In genomic region chr3:115968745-115969530, GRCm38 (mm10) we compare ENCODE assay signal across 9 mouse cellular contexts. TPM values are rescaled to one million over a fixed set of nuclear protein-coding genes. Genes with fewer than 3 reads are reported as not detected.
A peak's percentile ranks its signal among the peaks of the same experiment; 100 is the strongest.
DNase-seq lines count a peak whose midpoint lies in the region; ATAC-seq lines count a peak whose summit lies in the region.
"Had no signal": no experiment of that assay in that cellular context is flagged by ENCODE, and none has a peak within 500 bp of the region (broad histone marks: within the 10 kb centered on the region; RNA-seq: fewer than 3 reads in every experiment).

No protein-coding gene starts in this region.

- WGBS in embryonic facial prominence, embryonic 15.5 days, result 68% methylated on average over 10 of the region's 10 CpGs

- no peak overlapping the region for H3K9ac ChIP-seq in embryonic facial prominence, embryonic 15.5 days
- H3K9ac ChIP-seq: liver, embryonic 14.5 days had no signal

- no peaks in the 10 kb centered on the region for H3K27me3 ChIP-seq in embryonic facial prominence, embryonic 15.5 days

- H3K27ac ChIP-seq in embryonic facial prominence, embryonic 15.5 days (replicated peaks), result peak overlapping the region; percentile 63
- H3K27ac ChIP-seq: liver, embryonic 14.5 days had no signal

- H3K36me3 ChIP-seq in embryonic facial prominence, embryonic 15.5 days, result peaks cover 17% of the 10 kb centered on the region

- peak; percentile 94 for ATAC-seq in embryonic facial prominence, embryonic 15.5 days (ENCODE audit: insufficient number of reproducible peaks, low FRiP score, low TSS enrichment, low read depth)
- no peak for ATAC-seq in megakaryocyte-erythroid progenitor cell, adult 5-6 weeks (replicated peaks; ENCODE audit: low FRiP score, low TSS enrichment, poor library complexity, severe bottlenecking)
- ATAC-seq in activated CD4-positive, CD25-positive, alpha-beta regulatory T cell, adult 4 months, result no peak

- H3K4me3 ChIP-seq in embryonic facial prominence, embryonic 15.5 days (replicated peaks), result no peak overlapping the region

- H3K9me3 ChIP-seq in embryonic facial prominence, embryonic 15.5 days (replicated peaks), result no peaks in the 10 kb centered on the region

- peak; percentile 16 to 35 for DNase-seq in layer of hippocampus, postnatal 14 days (ENCODE audit: low spot score in 2 of 2)
- no peak for DNase-seq in layer of hippocampus, adult 8-10 months (ENCODE audit: low spot score in 2 of 2)
- peak; percentile 90 for DNase-seq in NIH3T3 (ENCODE audit: low read depth)
- peak; percentile 65 for DNase-seq in lung, postnatal 10 days
- DNase-seq in right cerebral cortex, adult 18-20 months, result no peak

- peaks cover 9% of the 10 kb centered on the region; the same call in 1 of the 2 replicates for H3K4me1 ChIP-seq in embryonic facial prominence, embryonic 15.5 days

- H3K4me2 ChIP-seq in embryonic facial prominence, embryonic 15.5 days (replicated peaks), result no peak overlapping the region

RNA-seq across cellular contexts. Expression of gene Slc30a7, which starts 38.3 kb away (rescaled TPM):
- total RNA-seq in layer of hippocampus, postnatal 14 days (2021), result 10 to 100 TPM; 22.8 to 27.0 TPM
- 10 to 100 TPM; 24.7 to 34.0 (median 27.6) TPM for total RNA-seq in layer of hippocampus, adult 8-10 months (2022)
- 30.3 and 35.0 TPM in 2 replicates for polyA plus RNA-seq in embryonic facial prominence, embryonic 15.5 days (2015; fragmentation: Nextera tagmentation; extraction: Ambion mirVana)
- 12.8 and 13.5 TPM in 2 replicates for total RNA-seq in megakaryocyte-erythroid progenitor cell, adult 5-6 weeks (2014; fragmentation: Nextera tagmentation)
- total RNA-seq in megakaryocyte-erythroid progenitor cell, adult 5-6 weeks (2017), result 9.2 and 14.8 TPM in 2 replicates
- 10 to 100 TPM; 47.7 to 50.2 TPM for polyA plus RNA-seq in activated CD4-positive, CD25-positive, alpha-beta regulatory T cell, adult 4 months (2017; shearing (Covaris generic))

RNA-seq across cellular contexts. Expression of gene Extl2, which starts 38.3 kb away (rescaled TPM):
- total RNA-seq in layer of hippocampus, postnatal 14 days (2021), result 10 to 100 TPM; 64.1 to 65.2 TPM
- 10 to 100 TPM; 58.0 to 68.7 (median 61.3) TPM for total RNA-seq in layer of hippocampus, adult 8-10 months (2022)
- 18.5 and 19.3 TPM in 2 replicates for polyA plus RNA-seq in embryonic facial prominence, embryonic 15.5 days (2015; fragmentation: Nextera tagmentation; extraction: Ambion mirVana)
- 2.9 and 6.0 TPM in 2 replicates for total RNA-seq in megakaryocyte-erythroid progenitor cell, adult 5-6 weeks (2014; fragmentation: Nextera tagmentation)
- 8.1 and 15.2 TPM in 2 replicates for total RNA-seq in megakaryocyte-erythroid progenitor cell, adult 5-6 weeks (2017)
- 10 to 100 TPM in 1 of 2 experiments, 1 to 10 TPM in 1; 6.9 to 11.1 TPM for polyA plus RNA-seq in activated CD4-positive, CD25-positive, alpha-beta regulatory T cell, adult 4 months (2017; shearing (Covaris generic))

Comparison
In these comparisons a context has a peak if more than half of its experiments do, and no peak if none do; other contexts are left out.
1. DNase-seq: peak in layer of hippocampus, postnatal 14 days (2 of 2), NIH3T3 (single experiment) and lung, postnatal 10 days (single experiment); none in layer of hippocampus, adult 8-10 months (0 of 2) and right cerebral cortex, adult 18-20 months (single experiment).